Mouse (Mus musculus): ENCODE data around the gene Pon3. TPM values are rescaled to one million over a fixed set of nuclear protein-coding genes. Genes with fewer than 3 reads are reported as not detected.

Gene Pon3
- total RNA-seq, 2 experiments from 2014 or later, result 35.3 to 37.3 TPM

- no peak for DNase-seq (ENCODE audit: low spot score)
Observed at GRCm38 (mm10) chr6:5186229-5186950, 69.7 kb downstream of the Pon3 start.

GRCm38 (mm10) chr6:5180645-5181044, 75.4 kb downstream of the Pon3 start:
- DNase-seq (ENCODE audit: low spot score), result no peak

- DNase-seq (ENCODE audit: low spot score), result no peak
Observed at GRCm38 (mm10) chr6:5179189-5179588, 76.9 kb downstream of the Pon3 start.

GRCm38 (mm10) chr6:5177967-5178891, 77.9 kb downstream of the Pon3 start:
- no peak for DNase-seq (ENCODE audit: low spot score)

- DNase-seq (ENCODE audit: low spot score), result no peak
Observed at GRCm38 (mm10) chr6:5174179-5174812, 81.8 kb downstream of the Pon3 start.

GRCm38 (mm10) chr6:5172571-5172970, 83.5 kb downstream of the Pon3 start:
- DNase-seq (ENCODE audit: low spot score), result no peak

- DNase-seq (ENCODE audit: low spot score), result no peak
Observed at GRCm38 (mm10) chr6:5171418-5171817, 84.7 kb downstream of the Pon3 start.

Other genes starting within 250 kb of the Pon3 start
- gene Pon1, start 62.3 kb downstream of the Pon3 start, total RNA-seq (2021), result under 1 TPM; 0.39 to 0.47 TPM
- gene Pon2, start 42.2 kb upstream of the Pon3 start, total RNA-seq (2021), result 10 to 100 TPM; 18.2 to 19.2 TPM
- 10 to 100 TPM; 13.7 to 15.2 TPM for gene Asb4, start 127.1 kb upstream of the Pon3 start, total RNA-seq (2021)
- gene Pdk4, start 240.0 kb upstream of the Pon3 start, total RNA-seq (2021), result 1,000 to 10,000 TPM in 1 of 2 experiments, 100 to 1,000 TPM in 1; 758 to 1,312 TPM

Measured in gastrocnemius, adult 18-20 months (tissue).